Mouse (Mus musculus) limb, embryonic 10.5 days (tissue): Measurements from ENCODE around the gene Cpn1. TPM values are rescaled to one million over a fixed set of nuclear protein-coding genes. Genes with fewer than 3 reads are reported as not detected.

Experiments used
- DNase-seq: peaks from one replicate; pipeline ENCODE4 v3.0.0-alpha.2; 2017; ENCODE audit warnings: low spot score
- H3K27ac ChIP-seq: fragments of 300-500 bp; sonication (generic); 2 replicates; pipeline ENCODE4 v1.5.1; 2016; ENCODE audit warnings: mild to moderate bottlenecking
- H3K27me3 ChIP-seq: fragments of 300-500 bp; sonication (generic); 2 replicates; pipeline ENCODE4 v1.6.1; 2016; ENCODE audit warnings: low read depth, mild to moderate bottlenecking; ENCODE audit not compliant: poor library complexity, severe bottlenecking
- H3K36me3 ChIP-seq: fragments of 300-500 bp; sonication (generic); 2 replicates; pipeline ENCODE4 v1.6.1; 2016; ENCODE audit warnings: mild to moderate bottlenecking, moderate library complexity
- H3K4me1 ChIP-seq: fragments of 300-500 bp; sonication (generic); 2 replicates; pipeline ENCODE4 v1.6.1; 2016
- H3K4me3 ChIP-seq: fragments of 300-500 bp; sonication (generic); 2 replicates; pipeline ENCODE4 v1.5.1; 2016; ENCODE audit warnings: mild to moderate bottlenecking, moderate library complexity
- H3K9me3 ChIP-seq: fragments of 300-500 bp; sonication (generic); replicated peaks from 2 replicates; pipeline ENCODE4 v1.6.1; 2016; ENCODE audit warnings: mild to moderate bottlenecking
- WGBS: fragments of 180-500 bp; shearing (Covaris S2); methylation state at CpG from one replicate; pipeline ENCODE4 v1.1.7; 2016; 5-methylcytosine and 5-hydroxymethylcytosine counted together
- polyA plus RNA-seq: library from polyadenylated mRNA; unstranded; fragments of >200 nt; fragmentation: Nextera tagmentation; extraction: Ambion mirVana; gene quantifications from 2 replicates; pipeline ENCODE4 v1.2.1, GENCODE M21; 2016

The Cpn1 gene
- polyA plus RNA-seq, 1 experiment from 2014 or later = not detected

DNA sequence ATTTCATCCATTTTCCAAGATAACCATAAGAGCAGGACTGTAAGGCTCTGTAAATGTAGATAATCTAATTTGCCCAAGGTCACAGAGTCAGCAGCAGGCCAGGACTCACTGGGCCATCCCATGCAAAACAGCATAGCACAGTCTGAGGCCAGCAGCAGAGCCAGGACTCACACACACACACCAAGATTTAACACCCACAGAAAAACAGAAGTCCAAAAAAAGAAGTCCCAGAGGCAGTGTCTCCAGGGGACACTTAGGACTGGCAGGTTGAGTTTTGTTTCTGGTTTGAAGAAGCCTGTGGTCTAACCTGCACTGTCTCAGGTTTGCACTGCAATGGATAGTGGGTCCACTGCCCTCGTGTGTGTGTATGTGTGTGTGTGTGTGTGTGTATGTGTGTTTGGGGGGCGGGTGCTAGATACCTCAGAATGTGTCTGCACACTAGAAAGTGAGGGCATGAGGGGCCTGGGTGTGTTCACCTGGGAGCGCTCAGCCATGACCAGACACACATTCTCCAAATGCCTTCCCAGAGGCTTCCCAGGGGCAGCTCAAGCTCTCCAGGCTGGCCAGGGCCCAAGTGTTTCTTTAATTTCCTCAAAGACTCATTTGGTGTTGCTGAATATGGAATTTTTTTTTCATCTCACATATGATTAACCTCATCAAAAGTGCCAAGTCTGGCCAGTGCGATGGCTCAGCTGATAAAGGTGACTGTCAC is 73.4 kb downstream of the Cpn1 start:
- 84% methylated on average over 4 of the region's 4 CpGs for WGBS
- H3K27ac ChIP-seq = no peak overlapping the region
- no peak for DNase-seq

DNA sequence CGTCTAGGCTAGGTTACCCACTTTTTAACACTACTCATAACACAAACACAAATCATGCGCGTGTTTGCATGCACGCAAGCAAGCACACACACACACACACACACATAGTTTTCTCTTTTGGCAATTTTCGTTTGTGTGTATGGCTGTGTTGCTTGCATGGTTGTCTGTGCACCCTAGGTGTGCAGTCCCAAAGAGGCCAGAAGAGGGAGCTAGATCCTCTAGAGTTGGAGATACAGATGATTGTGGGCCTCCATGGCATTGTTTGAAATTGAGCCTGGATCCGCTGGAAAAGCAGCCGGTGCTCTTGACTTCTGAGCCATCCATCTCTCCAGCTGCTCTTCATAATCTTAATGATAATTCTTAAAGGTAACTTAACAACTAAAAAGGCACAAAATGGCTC is 79.9 kb downstream of the Cpn1 start:
- no peak for DNase-seq
- WGBS = 93% methylated on average over 7 of the region's 7 CpGs
- Histone ChIP-seq H3K36me3 (peaks cover 19% of the 10 kb centered on the region), H3K27ac (no peak overlapping the region), H3K4me3 (no peak overlapping the region), H3K9me3 (no peaks in the 10 kb centered on the region), H3K27me3 (no peaks in the 10 kb centered on the region), H3K4me1 (no peaks in the 10 kb centered on the region)

More for the DNA sequence above, 73.4 kb downstream of the Cpn1 start:
- Histone ChIP-seq H3K36me3 (0 out of 2 replicates have a peak, but pooled peaks cover 7% of the 10 kb centered on the region), H3K9me3 (no peaks in the 10 kb centered on the region), H3K27me3 (no peaks in the 10 kb centered on the region), H3K4me3 (no peak overlapping the region), H3K4me1 (peaks cover 6% of the 10 kb centered on the region; the same call in 1 of the 2 replicates)

Other genes with a start within 250 kb of the Cpn1 start
- gene Cutc, start 233.6 kb downstream of the Cpn1 start, polyA plus RNA-seq = 12.3 and 13.1 TPM in 2 replicates
- 14.6 and 15.4 TPM in 2 replicates for gene Cox15, start 233.6 kb downstream of the Cpn1 start, polyA plus RNA-seq
- gene Abcc2, start 204.4 kb downstream of the Cpn1 start, polyA plus RNA-seq = 0.26 TPM in 1 of 2 replicates, not detected in the other
- 19.4 and 22.0 TPM in 2 replicates for gene Dnmbp, start 46.4 kb downstream of the Cpn1 start, polyA plus RNA-seq
- gene Cyp2c23, start 42.7 kb upstream of the Cpn1 start, polyA plus RNA-seq = not detected in 2 replicates
- 20.7 and 22.6 TPM in 2 replicates for gene Erlin1, start 83.2 kb upstream of the Cpn1 start, polyA plus RNA-seq
- gene Chuk, start 120.9 kb upstream of the Cpn1 start, polyA plus RNA-seq = 35.9 and 48.2 TPM in 2 replicates
- gene Cwf19l1, start 149.3 kb upstream of the Cpn1 start, polyA plus RNA-seq = 41.2 and 46.9 TPM in 2 replicates
- 105 and 113 TPM in 2 replicates for gene Bloc1s2, start 159.9 kb upstream of the Cpn1 start, polyA plus RNA-seq
- gene Pkd2l1, start 205.9 kb upstream of the Cpn1 start, polyA plus RNA-seq = not detected in 2 replicates
- gene Scd3, start 216.7 kb upstream of the Cpn1 start, polyA plus RNA-seq = 0.41 TPM in 1 of 2 replicates, not detected in the other